ENCODE assay signal across 43 mouse cellular contexts in genomic region chr19:12994714-12995113, GRCm38 (mm10). TPM values are rescaled to one million over a fixed set of nuclear protein-coding genes. Genes with fewer than 3 reads are reported as not detected.
"Had no signal": no experiment of that assay in that cellular context is flagged by ENCODE, and none has a peak within 500 bp of the region (broad histone marks: within the 10 kb centered on the region; RNA-seq: fewer than 3 reads in every experiment).

Olfr1451 (plus strand) TSS chr19:12995014.

- H3K4me1 ChIP-seq: heart, embryonic 12.5 days; heart, embryonic 13.5 days; heart, embryonic 15.5 days; hindbrain, embryonic 10.5 days; hindbrain, embryonic 12.5 days; hindbrain, embryonic 13.5 days; hindbrain, embryonic 15.5 days; intestine, embryonic 15.5 days; kidney, embryonic 15.5 days had no signal

- H3K27ac ChIP-seq: heart, embryonic 13.5 days; heart, embryonic 15.5 days; hindbrain, embryonic 10.5 days; hindbrain, embryonic 12.5 days; hindbrain, embryonic 13.5 days; hindbrain, embryonic 14.5 days; hindbrain, embryonic 15.5 days; hindbrain, postnatal 0 days; intestine, embryonic 15.5 days; kidney, embryonic 15.5 days; kidney, postnatal 0 days; layer of hippocampus, adult 2 months; left cerebral cortex, adult 2 months had no signal

- H3K36me3 ChIP-seq: heart, embryonic 12.5 days; heart, embryonic 13.5 days; heart, embryonic 15.5 days; hindbrain, embryonic 10.5 days; hindbrain, embryonic 12.5 days; hindbrain, embryonic 13.5 days; hindbrain, embryonic 15.5 days; intestine, embryonic 15.5 days; kidney, embryonic 15.5 days had no signal

- H3K9me3 ChIP-seq: heart, embryonic 15.5 days; intestine, embryonic 15.5 days had no signal

- H3K27me3 ChIP-seq: heart, embryonic 12.5 days; heart, embryonic 13.5 days; heart, embryonic 15.5 days; hindbrain, embryonic 12.5 days; hindbrain, embryonic 13.5 days; hindbrain, embryonic 15.5 days; intestine, embryonic 15.5 days; kidney, embryonic 15.5 days had no signal

- DNase-seq: heart, postnatal 10 days; heart, postnatal 14 days; heart, postnatal 36 days; heart, postnatal 4 days; kidney, adult 11 months; kidney, adult 18-20 months; kidney, adult 2 months; kidney, adult 8-10 months; kidney, adult 9 months; kidney, postnatal 10 days; kidney, postnatal 14 days; kidney, postnatal 25 days; kidney, postnatal 36 days; kidney, postnatal 4 days; layer of hippocampus, adult 9-11 months; layer of hippocampus, postnatal 36 days had no signal

- H3K4me3 ChIP-seq: heart, embryonic 12.5 days; heart, embryonic 13.5 days; heart, embryonic 15.5 days; hindbrain, embryonic 10.5 days; hindbrain, embryonic 12.5 days; hindbrain, embryonic 13.5 days; hindbrain, embryonic 15.5 days; intestine, embryonic 15.5 days; kidney, embryonic 15.5 days; layer of hippocampus, adult 2 months; left cerebral cortex, adult 2 months had no signal

RNA-seq across cellular contexts. Expression of gene Olfr1451, which starts in this region (rescaled TPM):
- polyA plus RNA-seq: heart, embryonic 11.5 days; heart, embryonic 12.5 days; heart, embryonic 13.5 days; heart, embryonic 14.5 days; heart, embryonic 15.5 days; heart, embryonic 16.5 days; heart, postnatal 0 days; hindbrain, embryonic 10.5 days; hindbrain, embryonic 11.5 days; hindbrain, embryonic 12.5 days; hindbrain, embryonic 13.5 days; hindbrain, embryonic 14.5 days; hindbrain, embryonic 15.5 days; hindbrain, embryonic 16.5 days; hindbrain, postnatal 0 days; inflammation-experienced regulatory T-cells, adult 6 months; intestine, embryonic 14.5 days; intestine, embryonic 15.5 days; intestine, embryonic 16.5 days; intestine, postnatal 0 days; kidney, adult 2 months; kidney, embryonic 14.5 days; kidney, embryonic 15.5 days; kidney, embryonic 16.5 days; kidney, postnatal 0 days; large intestine, adult 2 months had no signal
